Mouse (Mus musculus) monocyte, adult 59 days (primary cell): ENCODE data around the gene Gm28372. TPM values are rescaled to one million over a fixed set of nuclear protein-coding genes. Genes with fewer than 3 reads are reported as not detected.

Experiments
- total RNA-seq, 2 experiments: library from RNA; stranded (reverse); gene quantifications; one replicate each; pipeline ENCODE4 v1.2.4; 2023

The Gm28372 gene
- not detected for total RNA-seq

DNA sequence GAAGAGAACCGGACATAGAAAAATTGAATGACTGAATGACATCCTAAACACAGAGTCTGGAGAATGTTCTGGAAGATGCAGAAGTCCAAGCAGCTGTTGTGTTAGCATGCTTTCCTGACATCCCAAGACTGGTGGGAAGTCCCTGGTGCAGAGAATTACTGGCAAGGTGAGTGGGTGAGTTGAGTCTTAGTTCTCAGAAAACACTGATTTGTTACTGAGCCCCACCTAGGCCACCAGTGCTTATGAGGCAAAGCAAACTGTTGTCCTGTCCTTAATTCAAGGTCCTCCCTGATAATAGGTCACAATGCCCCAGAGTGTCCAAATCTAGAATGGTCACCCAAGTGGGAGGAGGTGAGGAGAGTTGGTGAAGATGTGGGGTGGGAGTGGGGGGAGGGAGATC is at the start of gene Gm28372, which contains the start of gene 1700020A23Rik:
Gm28372 (plus strand) TSS at position 301 of the 400 bp plus-strand sequence.
1700020A23Rik (plus strand) TSS at position 321 of the 400 bp plus-strand sequence.

GRCm38 (mm10) chr2:130397186-130397985 is 7.7 kb upstream of the Gm28372 start, which contains the start of gene Cpxm1:
Cpxm1 (minus strand) TSS chr2:130397574.

GRCm38 (mm10) chr2:130406178-130406577 is 1.1 kb downstream of the Gm28372 start, which contains the start of gene Tmem239:
Tmem239 (plus strand) TSS chr2:130406478.

GRCm38 (mm10) chr2:130424126-130424853 is 19.3 kb downstream of the Gm28372 start, which contains the start of the genes Vps16 and Pced1a:
Vps16 (plus strand) TSS chr2:130424339.
Pced1a (minus strand) TSS chr2:130424701.

DNA sequence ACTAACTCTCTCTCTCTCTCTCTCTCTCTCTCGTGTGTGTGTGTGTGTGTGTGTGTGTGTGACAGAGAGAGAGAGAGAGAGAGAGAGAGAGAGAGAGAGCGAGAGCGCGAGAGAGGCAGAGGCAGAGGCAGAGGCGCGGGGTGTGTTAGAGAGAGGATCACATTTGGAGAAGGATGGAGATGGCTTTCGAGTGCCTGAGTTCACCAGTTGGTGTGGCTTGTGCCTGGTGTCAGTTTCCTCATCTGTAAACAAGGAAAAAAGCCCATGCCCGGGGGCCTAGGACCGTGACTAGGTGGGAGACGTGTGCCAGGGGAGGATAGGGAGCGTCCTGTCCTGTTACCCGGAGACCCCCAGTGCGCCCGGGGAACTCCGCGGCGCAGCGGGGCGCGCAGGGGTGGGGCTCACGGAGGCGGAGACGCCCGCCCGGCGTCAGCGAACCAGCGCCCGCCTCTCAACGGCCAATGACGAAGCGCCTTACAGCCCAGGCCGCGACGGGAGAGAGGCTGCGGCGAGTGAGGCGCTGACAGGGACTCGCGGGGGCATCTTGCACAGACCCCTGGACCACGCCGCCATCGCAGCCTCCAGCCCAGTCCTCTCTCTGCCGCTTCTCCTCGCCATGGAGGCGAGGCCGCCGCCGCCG is 44.9 kb downstream of the Gm28372 start, which contains the start of gene Ptpra:
Ptpra (plus strand) TSS at position 485 of the 640 bp plus-strand sequence.

Other genes starting within 250 kb of the Gm28372 start
- 100 to 1,000 TPM; 235 to 252 TPM for gene Snrpb, start 225.8 kb upstream of the Gm28372 start, total RNA-seq
- not detected for gene Tmc2, start 210.0 kb upstream of the Gm28372 start, total RNA-seq
- gene Nop56, start 130.8 kb upstream of the Gm28372 start, total RNA-seq, result 100 to 1,000 TPM in 1 of 2 experiments, 10 to 100 TPM in 1; 91.3 to 108 TPM
- gene Idh3b, start 120.7 kb upstream of the Gm28372 start, total RNA-seq, result 100 to 1,000 TPM in 1 of 2 experiments, 10 to 100 TPM in 1; 88.3 to 111 TPM
- gene Ebf4, start 110.1 kb upstream of the Gm28372 start, total RNA-seq, result not detected
- under 1 TPM; 0.52 to 0.81 TPM for gene Cpxm1, start 7.7 kb upstream of the Gm28372 start, total RNA-seq
- not detected for gene 1700020A23Rik, start within 50 bp of the Gm28372 start, total RNA-seq
- not detected for gene Tmem239, start 1.2 kb downstream of the Gm28372 start, total RNA-seq
- 100 to 1,000 TPM in 1 of 2 experiments, 10 to 100 TPM in 1; 92.6 to 114 TPM for gene Vps16, start 19.1 kb downstream of the Gm28372 start, total RNA-seq
- gene Pced1a, start 19.5 kb downstream of the Gm28372 start, total RNA-seq, result 10 to 100 TPM; 32.7 to 35.1 TPM
- 100 to 1,000 TPM; 114 to 127 TPM for gene Ptpra, start 45.0 kb downstream of the Gm28372 start, total RNA-seq
- gene Mrps26, start 158.5 kb downstream of the Gm28372 start, total RNA-seq, result 10 to 100 TPM; 26.0 to 32.2 TPM
- gene Oxt, start 170.9 kb downstream of the Gm28372 start, total RNA-seq, result not detected
- not detected for gene Avp, start 177.3 kb downstream of the Gm28372 start, total RNA-seq
- 1 to 10 TPM; 4.6 to 5.7 TPM for gene Fastkd5, start 224.8 kb downstream of the Gm28372 start, total RNA-seq
- 1 to 10 TPM; 4.0 to 4.6 TPM for gene Ubox5, start 224.8 kb downstream of the Gm28372 start, total RNA-seq
- gene Lzts3, start 237.6 kb downstream of the Gm28372 start, total RNA-seq, result 1 to 10 TPM; 1.8 to 2.1 TPM